Comparison of ENCODE assay signal across 8 mouse cellular contexts in the genomic region with DNA sequence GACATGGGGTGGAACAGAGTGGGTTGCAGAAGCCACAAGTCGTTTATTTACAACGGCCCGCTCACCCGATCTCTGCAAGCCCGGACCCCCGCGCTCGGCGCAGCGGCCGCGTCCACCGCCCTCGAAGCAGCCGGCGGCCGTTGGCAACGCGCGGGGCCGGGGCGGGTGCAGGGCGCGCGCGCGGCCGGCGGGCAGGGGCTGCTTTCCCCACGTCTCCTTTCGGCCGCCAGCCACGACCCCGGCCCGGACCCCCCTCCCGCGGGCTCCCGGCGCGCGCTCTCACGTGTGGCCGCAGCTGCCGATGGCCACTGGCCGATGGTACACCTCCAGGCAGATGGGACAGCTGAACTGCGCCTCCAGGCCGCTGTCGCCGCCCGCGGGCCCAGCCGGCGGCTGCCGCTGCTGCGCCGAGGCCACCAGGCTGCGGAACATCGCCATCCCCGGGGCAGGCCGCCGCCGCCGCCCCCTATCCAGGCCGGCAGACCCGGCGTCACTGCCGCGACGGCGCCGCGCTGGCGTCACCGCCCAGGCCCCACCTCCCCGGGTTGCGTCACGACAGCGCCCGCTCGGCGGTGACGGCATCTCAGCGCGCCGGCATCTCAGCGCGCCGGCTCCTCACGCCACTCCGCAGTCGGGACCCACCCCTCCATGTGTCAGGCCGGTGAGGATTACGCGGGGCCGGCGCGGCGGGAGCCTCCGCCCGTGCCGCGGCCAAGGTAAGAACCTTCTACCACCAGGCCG. TPM values are rescaled to one million over a fixed set of nuclear protein-coding genes. Genes with fewer than 3 reads are reported as not detected.
DNase-seq lines count a peak whose midpoint lies in the region; ATAC-seq and TF ChIP-seq lines count a peak whose summit lies in the region.

A gene (minus strand): TSS at position 485 of the 741 bp plus-strand sequence.
A gene (plus strand): TSS at position 564 of the 741 bp plus-strand sequence.

- H3K4me1 ChIP-seq in cortical plate, adult 2 months (ENCODE audit: control insufficient read depth, insufficient read depth, low read length), result peaks cover 6% of the 10 kb centered on the region

- peak; percentile 70 for ATAC-seq in activated CD4-positive, CD25-positive, alpha-beta regulatory T cell, adult 4 months
- peak; percentile 79 for ATAC-seq in megakaryocyte progenitor cell, adult 5-6 weeks (replicated peaks; ENCODE audit: poor library complexity)

- DNase-seq in gastrocnemius, postnatal 10 days, result peak; percentile 95
- peak; percentile 94 for DNase-seq in induced T-regulatory cell, adult 2 months (ENCODE audit: low read depth)
- peak; percentile 72 to 86 for DNase-seq in left cerebral cortex, adult 9 months (ENCODE audit: low spot score in 2 of 2)
- DNase-seq in right cerebral cortex, postnatal 14 days, result peak; percentile 96
- peak; percentile 87 to 89 for DNase-seq in urinary bladder, postnatal 36 days (ENCODE audit: low spot score in 2 of 2)

- H3K27ac ChIP-seq in cortical plate, adult 2 months (ENCODE audit: insufficient read depth, low read length), result peak within 1 kb of the TSS; percentile 93

- peak within 1 kb of the TSS; percentile 76 for H3K4me3 ChIP-seq in cortical plate, adult 2 months (ENCODE audit: insufficient read depth, low read length)

- 0 out of 2 replicates have a peak, but pooled peaks have one; percentile 26 for TF ChIP-seq POLR2A in cortical plate, adult 2 months (IDR thresholded peaks at IDR 0.05; ENCODE audit: extremely low read depth, insufficient read depth, low read length)

- TF ChIP-seq CTCF in cortical plate, adult 2 months (IDR thresholded peaks at IDR 0.05; ENCODE audit: extremely low read depth, insufficient read depth, low read length), result no peak

RNA-seq across cellular contexts. Expression of the first gene that starts in this region (rescaled TPM):
- polyA plus RNA-seq in activated CD4-positive, CD25-positive, alpha-beta regulatory T cell, adult 4 months (2017; shearing (Covaris generic)), result 10 to 100 TPM; 35.0 to 36.0 TPM
- polyA plus RNA-seq in cortical plate, adult 2 months (2012; rRNA removed), result 68.2 and 76.8 TPM in 2 replicates
- total RNA-seq in gastrocnemius, postnatal 10 days (2021), result 10 to 100 TPM; 26.2 to 28.0 TPM
- total RNA-seq in megakaryocyte progenitor cell, adult 5-6 weeks (2015), result 26.6 and 33.3 TPM in 2 replicates
- 32.8 and 33.2 TPM in 2 replicates for total RNA-seq in megakaryocyte progenitor cell, adult 5-6 weeks (2017)

RNA-seq across cellular contexts. Expression of the second gene that starts in this region (rescaled TPM):
- 10 to 100 TPM; 11.0 to 14.6 TPM for polyA plus RNA-seq in activated CD4-positive, CD25-positive, alpha-beta regulatory T cell, adult 4 months (2017; shearing (Covaris generic))
- 43.5 and 43.6 TPM in 2 replicates for polyA plus RNA-seq in cortical plate, adult 2 months (2012; rRNA removed)
- total RNA-seq in gastrocnemius, postnatal 10 days (2021), result 10 to 100 TPM; 12.0 to 13.3 TPM
- 17.3 and 26.8 TPM in 2 replicates for total RNA-seq in megakaryocyte progenitor cell, adult 5-6 weeks (2015)
- total RNA-seq in megakaryocyte progenitor cell, adult 5-6 weeks (2017), result 11.2 and 14.9 TPM in 2 replicates

Comparison
In these comparisons a context has a peak if more than half of its experiments do, and no peak if none do; other contexts are left out.
1. Peak in every context shown above with its lines: DNase-seq, ATAC-seq, H3K4me3 ChIP-seq and H3K27ac ChIP-seq.